Mouse (Mus musculus) small intestine, adult 2 months (tissue): ENCODE results near the gene Lgals1. TPM values are rescaled to one million over a fixed set of nuclear protein-coding genes. Genes with fewer than 3 reads are reported as not detected.

Source experiments
- H3K27ac ChIP-seq: fragments of 200-500 bp; 2 replicates; pipeline ENCODE4 v1.5.1; 2012; ENCODE audit warnings: low read depth, low read length, control low read depth, inconsistent platforms; ENCODE audit not compliant: insufficient read depth
- H3K27me3 ChIP-seq: fragments of 200-500 bp; 2 replicates; pipeline ENCODE4 v1.6.1; 2012; ENCODE audit warnings: mild to moderate bottlenecking, moderate library complexity, low read length, inconsistent platforms; ENCODE audit not compliant: control insufficient read depth, insufficient read depth
- H3K36me3 ChIP-seq: fragments of 200-500 bp; 2 replicates; pipeline ENCODE4 v1.6.1; 2012; ENCODE audit warnings: mild to moderate bottlenecking, low read length, control low read depth, inconsistent platforms; ENCODE audit not compliant: control insufficient read depth, insufficient read depth
- H3K4me1 ChIP-seq: fragments of 200-500 bp; 2 replicates; pipeline ENCODE4 v1.6.1; 2012; ENCODE audit warnings: low read length, inconsistent platforms, mixed read lengths; ENCODE audit not compliant: control insufficient read depth, insufficient read depth, insufficient read length
- H3K4me3 ChIP-seq: fragments of 200-500 bp; 2 replicates; pipeline ENCODE4 v1.5.1; 2012; ENCODE audit warnings: low read depth, mild to moderate bottlenecking, control low read depth, inconsistent platforms, low read length, moderate library complexity
- CTCF ChIP-seq: fragments of 200-500 bp; IDR thresholded peaks from 2 replicates; pipeline ENCODE4 v1.5.1; 2012; ENCODE audit warnings: low read depth, mild to moderate bottlenecking, control low read depth, inconsistent platforms, low read length, moderate library complexity, mixed read lengths; ENCODE audit not compliant: insufficient replicate concordance, insufficient read length; ENCODE audit errors: extremely low read depth
- POLR2A ChIP-seq: fragments of 200-500 bp; IDR thresholded peaks from 2 replicates; pipeline ENCODE4 v1.6.1; 2012; ENCODE audit warnings: low read depth, mild to moderate bottlenecking, control low read depth, inconsistent platforms, low read length, moderate library complexity
- WGBS: fragments of 180-500 bp; shearing (Covaris S2); methylation state at CpG from one replicate; pipeline ENCODE4 v1.1.7; 2018; 5-methylcytosine and 5-hydroxymethylcytosine counted together
- polyA plus RNA-seq: library from polyadenylated mRNA; depleted of rRNA; stranded (reverse); fragments of >200 nt; gene quantifications from 2 replicates; pipeline ENCODE4 v1.2.3, GENCODE M21; 2012; rRNA removed

The Lgals1 gene
- polyA plus RNA-seq, 1 experiment: 51.7 TPM

GRCm38 (mm10) chr15:78971626-78972025, 45.1 kb downstream of the Lgals1 start:
- 58% methylated on average over 6 of the region's 6 CpGs for WGBS
- Histone ChIP-seq H3K27ac (no peak overlapping the region), H3K4me1 (no peaks in the 10 kb centered on the region), H3K4me3 (no peak overlapping the region), H3K36me3 (no peaks in the 10 kb centered on the region), H3K27me3 (no peaks in the 10 kb centered on the region)
- TF ChIP-seq CTCF (no peak), POLR2A (no peak)

DNA sequence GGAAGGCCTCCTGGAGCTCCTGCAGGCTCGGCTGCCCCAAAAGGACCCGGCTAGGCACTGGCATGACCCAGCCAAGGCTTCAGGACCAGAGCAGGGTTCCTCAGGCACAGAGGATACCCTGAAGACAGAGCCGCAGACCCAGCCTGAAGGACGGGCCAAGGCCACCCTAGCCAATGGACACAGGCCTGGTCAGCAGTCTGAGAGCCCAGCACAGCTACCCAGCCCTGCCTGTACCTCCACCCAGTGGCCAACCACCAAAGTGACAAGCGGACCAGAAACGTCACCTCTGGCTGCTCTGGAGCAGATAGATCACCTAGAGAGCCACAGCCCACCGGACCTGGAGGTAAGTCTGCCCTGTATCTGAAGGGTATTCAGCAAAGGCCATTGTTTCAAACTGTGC, 47.4 kb downstream of the Lgals1 start:
- no peak for TF ChIP-seq CTCF
- no peak for TF ChIP-seq POLR2A
- 75% methylated on average over 7 of the region's 7 CpGs for WGBS

GRCm38 (mm10) chr15:78977676-78978159, 51.2 kb downstream of the Lgals1 start:
- TF ChIP-seq CTCF: no peak
- Histone ChIP-seq H3K4me3 (no peak overlapping the region), H3K27ac (no peak overlapping the region), H3K4me1 (no peaks in the 10 kb centered on the region), H3K36me3 (no peaks in the 10 kb centered on the region), H3K27me3 (no peaks in the 10 kb centered on the region)
- 91% methylated on average over 8 of the region's 8 CpGs for WGBS

More for the DNA sequence above, 47.4 kb downstream of the Lgals1 start:
- Histone ChIP-seq H3K36me3 (no peaks in the 10 kb centered on the region), H3K27ac (no peak overlapping the region), H3K4me1 (no peaks in the 10 kb centered on the region), H3K27me3 (no peaks in the 10 kb centered on the region), H3K4me3 (no peak overlapping the region)

DNA sequence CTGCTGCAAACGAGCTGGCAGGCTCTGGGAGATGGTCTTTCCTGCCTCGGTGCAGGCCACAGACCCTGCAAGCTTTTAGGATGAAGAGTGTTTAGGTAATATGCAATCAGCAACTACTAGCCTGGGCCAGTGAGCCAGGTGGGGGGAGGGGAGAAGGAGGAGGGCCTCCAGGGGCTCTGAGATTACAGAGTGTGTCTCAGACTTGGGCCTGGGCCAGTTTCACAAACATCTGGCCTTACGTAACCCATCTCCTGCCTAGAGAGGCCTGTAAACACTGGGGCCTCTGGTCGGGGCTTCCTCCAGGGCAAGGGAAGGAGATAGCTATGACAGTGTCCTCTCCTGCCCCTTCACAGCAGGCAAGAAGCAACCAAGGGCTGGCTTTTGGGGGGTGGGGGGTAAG, 52.4 kb downstream of the Lgals1 start:
- TF ChIP-seq POLR2A (no peak), CTCF (no peak)
- no peak overlapping the region for H3K4me3 ChIP-seq
- 18% methylated on average over 4 of the region's 4 CpGs for WGBS
- peaks cover 2% of the 10 kb centered on the region; the same call in 1 of the 2 replicates for H3K4me1 ChIP-seq
- H3K27me3 ChIP-seq: no peaks in the 10 kb centered on the region
- H3K27ac ChIP-seq: 0 out of 2 replicates have a peak overlapping the region, but pooled peaks have one; percentile 28
- H3K36me3 ChIP-seq: no peaks in the 10 kb centered on the region

Other genes with a start within 250 kb of the Lgals1 start
- 0.14 and 0.35 TPM in 2 replicates for gene Elfn2, start 208.0 kb upstream of the Lgals1 start, polyA plus RNA-seq
- 4.7 and 7.9 TPM in 2 replicates for gene Mfng, start 153.2 kb upstream of the Lgals1 start, polyA plus RNA-seq
- gene Card10, start 123.7 kb upstream of the Lgals1 start, polyA plus RNA-seq: 15.8 and 28.3 TPM in 2 replicates
- gene Cdc42ep1, start 84.1 kb upstream of the Lgals1 start, polyA plus RNA-seq: 18.9 and 26.0 TPM in 2 replicates
- 637 and 2,134 TPM in 2 replicates for gene Lgals2, start 71.2 kb upstream of the Lgals1 start, polyA plus RNA-seq
- 62.5 and 105 TPM in 2 replicates for gene Gga1, start 49.5 kb upstream of the Lgals1 start, polyA plus RNA-seq
- 0.13 TPM in 1 of 2 replicates, not detected in the other for gene Gm49510, start 27.1 kb upstream of the Lgals1 start, polyA plus RNA-seq
- gene Sh3bp1, start 27.0 kb upstream of the Lgals1 start, polyA plus RNA-seq: 41.3 and 48.8 TPM in 2 replicates
- 3.9 and 4.2 TPM in 2 replicates for gene Pdxp, start 12.8 kb upstream of the Lgals1 start, polyA plus RNA-seq
- gene Nol12, start 8.2 kb downstream of the Lgals1 start, polyA plus RNA-seq: 7.3 and 11.7 TPM in 2 replicates
- 43.3 and 123 TPM in 2 replicates for gene Triobp, start 21.0 kb downstream of the Lgals1 start, polyA plus RNA-seq
- 120 and 218 TPM in 2 replicates for gene H1f0, start 101.7 kb downstream of the Lgals1 start, polyA plus RNA-seq
- gene Galr3, start 115.2 kb downstream of the Lgals1 start, polyA plus RNA-seq: 2.2 and 8.0 TPM in 2 replicates
- 70.4 and 92.7 TPM in 2 replicates for gene Ankrd54, start 136.2 kb downstream of the Lgals1 start, polyA plus RNA-seq
- 52.5 and 88.3 TPM in 2 replicates for gene Eif3l, start 148.5 kb downstream of the Lgals1 start, polyA plus RNA-seq
- gene Micall1, start 182.2 kb downstream of the Lgals1 start, polyA plus RNA-seq: 18.8 and 23.8 TPM in 2 replicates
- 18.3 and 32.2 TPM in 2 replicates for gene Polr2f, start 214.3 kb downstream of the Lgals1 start, polyA plus RNA-seq
- 0.56 and 1.2 TPM in 2 replicates for gene 1700088E04Rik, start 214.5 kb downstream of the Lgals1 start, polyA plus RNA-seq
- gene Sox10, start 238.5 kb downstream of the Lgals1 start, polyA plus RNA-seq: 2.5 and 2.7 TPM in 2 replicates